Mouse (Mus musculus) liver, postnatal 0 days (tissue): ENCODE results near the gene Cacnb1. TPM values are rescaled to one million over a fixed set of nuclear protein-coding genes. Genes with fewer than 3 reads are reported as not detected.

Experiments
- ATAC-seq: fragments of 200-750 bp; cut with Nextera tagmentation; 2 replicates; pipeline ENCODE4 v1.8.0; 2017; ENCODE audit warnings: mild to moderate bottlenecking, moderate library complexity
- DNase-seq: peaks from one replicate; pipeline ENCODE4 v3.0.0-alpha.2; 2016
- H3K27ac ChIP-seq: fragments of 300-500 bp; sonication (generic); 2 replicates; pipeline ENCODE4 v1.5.1; 2014; ENCODE audit warnings: antibody characterized with exemption, moderate library complexity, mild to moderate bottlenecking, low read depth
- H3K27me3 ChIP-seq: fragments of 300-500 bp; sonication (generic); 2 replicates; pipeline ENCODE4 v1.6.1; 2014; ENCODE audit warnings: low read length, control low read depth, mixed read lengths; ENCODE audit not compliant: insufficient read depth
- H3K36me3 ChIP-seq: fragments of 300-500 bp; sonication (generic); replicated peaks from 2 replicates; pipeline ENCODE4 v1.6.1; 2014; ENCODE audit warnings: mild to moderate bottlenecking, control low read depth, low read length, moderate library complexity, mixed read lengths; ENCODE audit not compliant: insufficient read depth
- H3K4me1 ChIP-seq: fragments of 300-500 bp; sonication (generic); 2 replicates; pipeline ENCODE4 v1.6.1; 2014; ENCODE audit warnings: antibody characterized with exemption, mild to moderate bottlenecking, control low read depth; ENCODE audit not compliant: insufficient read depth
- H3K4me2 ChIP-seq: fragments of 300-500 bp; sonication (generic); 2 replicates; pipeline ENCODE4 v1.6.1; 2014; ENCODE audit warnings: low read depth, mild to moderate bottlenecking, low read length, moderate library complexity, mixed read lengths
- H3K4me3 ChIP-seq: fragments of 300-500 bp; sonication (generic); 2 replicates; pipeline ENCODE4 v1.5.1; 2014; ENCODE audit warnings: low read depth, low read length
- H3K9ac ChIP-seq: fragments of 300-500 bp; sonication (generic); replicated peaks from 2 replicates; pipeline ENCODE4 v1.6.1; 2014; ENCODE audit warnings: mild to moderate bottlenecking, moderate library complexity
- H3K9me3 ChIP-seq: fragments of 300-500 bp; sonication (generic); 2 replicates; pipeline ENCODE4 v1.6.1; 2016; ENCODE audit warnings: mild to moderate bottlenecking, control low read depth, low read length, mixed read lengths
- CTCF ChIP-seq: sonication (generic); IDR thresholded peaks from 2 replicates; pipeline ENCODE4 v1.5.1; 2016; ENCODE audit warnings: antibody characterized with exemption, low read depth
- EP300 ChIP-seq: IDR thresholded peaks from 2 replicates; pipeline ENCODE4 v1.6.1; 2016; ENCODE audit warnings: antibody characterized with exemption, low read depth, mild to moderate bottlenecking
- WGBS: fragments of 180-500 bp; shearing (Covaris S2); extraction: QIAGEN DNeasy Blood & Tissue Kit; methylation state at CpG from one replicate; pipeline ENCODE4 v1.1.7; 2014; ENCODE audit not compliant: insufficient replicate concordance; 5-methylcytosine and 5-hydroxymethylcytosine counted together
- polyA plus RNA-seq: library from polyadenylated mRNA; unstranded; fragments of >200 nt; fragmentation: Nextera tagmentation; extraction: Ambion mirVana; gene quantifications from 2 replicates; pipeline ENCODE4 v1.2.1, GENCODE M21; 2015

Gene Cacnb1
- polyA plus RNA-seq, 1 experiment from 2014 or later: 0.23 TPM

DNA sequence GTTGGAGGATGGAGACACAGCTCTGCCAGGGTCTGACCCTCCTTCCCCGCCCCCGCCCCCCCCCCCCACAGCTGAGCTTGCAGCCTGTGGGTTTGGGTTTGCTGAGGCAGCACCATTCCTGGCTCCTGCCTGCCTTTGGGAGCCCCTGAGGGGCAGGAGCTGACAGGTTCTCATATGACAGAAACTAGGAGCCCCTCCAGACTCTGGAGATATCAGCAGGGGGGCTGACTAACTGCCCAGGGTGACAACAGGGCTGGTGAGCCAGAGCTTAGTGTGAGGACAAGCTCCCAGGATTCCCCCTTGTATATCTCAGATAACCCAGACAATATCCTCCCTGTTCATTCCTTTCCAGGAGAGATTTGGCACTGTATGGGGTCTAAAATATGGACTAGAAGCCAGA lies 28.1 kb upstream of the Cacnb1 start:
- no peak for DNase-seq
- H3K27ac ChIP-seq: no peak overlapping the region
- no peak overlapping the region for H3K4me2 ChIP-seq
- no peak overlapping the region for H3K4me3 ChIP-seq
- no peaks in the 10 kb centered on the region for H3K9me3 ChIP-seq
- H3K36me3 ChIP-seq: no peaks in the 10 kb centered on the region
- no peak for TF ChIP-seq CTCF
- no peak for TF ChIP-seq EP300
- H3K27me3 ChIP-seq: peaks cover 46% of the 10 kb centered on the region
- H3K9ac ChIP-seq: no peak overlapping the region
- no peak for ATAC-seq
- peaks cover 13% of the 10 kb centered on the region for H3K4me1 ChIP-seq
- 60% methylated on average over 1 of the region's 2 CpGs for WGBS

DNA sequence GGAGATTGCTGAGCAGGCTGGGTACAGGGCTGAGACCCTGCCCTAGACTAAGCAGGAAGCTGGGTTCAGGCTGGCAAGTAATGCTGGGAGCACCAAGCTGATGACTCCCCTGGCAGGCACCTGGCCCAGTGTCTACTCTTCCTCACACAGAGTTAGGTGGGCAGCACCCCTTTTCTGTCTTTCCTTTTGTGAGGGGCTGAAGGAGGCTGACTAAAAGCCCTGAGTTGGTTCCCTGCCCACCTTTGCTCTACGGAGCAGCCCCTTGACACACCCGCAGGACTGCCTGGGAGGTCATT lies 27.6 kb upstream of the Cacnb1 start:
- peaks cover 13% of the 10 kb centered on the region for H3K4me1 ChIP-seq
- H3K4me2 ChIP-seq: no peak overlapping the region
- DNase-seq: no peak
- H3K27me3 ChIP-seq: peaks cover 46% of the 10 kb centered on the region
- no peak for ATAC-seq
- no peak overlapping the region for H3K9ac ChIP-seq
- WGBS: 54% methylated on average over 2 of the region's 2 CpGs
- H3K36me3 ChIP-seq: no peaks in the 10 kb centered on the region
- H3K4me3 ChIP-seq: no peak overlapping the region
- no peak overlapping the region for H3K27ac ChIP-seq
- TF ChIP-seq EP300 (no peak), CTCF (no peak)
- no peaks in the 10 kb centered on the region for H3K9me3 ChIP-seq

DNA sequence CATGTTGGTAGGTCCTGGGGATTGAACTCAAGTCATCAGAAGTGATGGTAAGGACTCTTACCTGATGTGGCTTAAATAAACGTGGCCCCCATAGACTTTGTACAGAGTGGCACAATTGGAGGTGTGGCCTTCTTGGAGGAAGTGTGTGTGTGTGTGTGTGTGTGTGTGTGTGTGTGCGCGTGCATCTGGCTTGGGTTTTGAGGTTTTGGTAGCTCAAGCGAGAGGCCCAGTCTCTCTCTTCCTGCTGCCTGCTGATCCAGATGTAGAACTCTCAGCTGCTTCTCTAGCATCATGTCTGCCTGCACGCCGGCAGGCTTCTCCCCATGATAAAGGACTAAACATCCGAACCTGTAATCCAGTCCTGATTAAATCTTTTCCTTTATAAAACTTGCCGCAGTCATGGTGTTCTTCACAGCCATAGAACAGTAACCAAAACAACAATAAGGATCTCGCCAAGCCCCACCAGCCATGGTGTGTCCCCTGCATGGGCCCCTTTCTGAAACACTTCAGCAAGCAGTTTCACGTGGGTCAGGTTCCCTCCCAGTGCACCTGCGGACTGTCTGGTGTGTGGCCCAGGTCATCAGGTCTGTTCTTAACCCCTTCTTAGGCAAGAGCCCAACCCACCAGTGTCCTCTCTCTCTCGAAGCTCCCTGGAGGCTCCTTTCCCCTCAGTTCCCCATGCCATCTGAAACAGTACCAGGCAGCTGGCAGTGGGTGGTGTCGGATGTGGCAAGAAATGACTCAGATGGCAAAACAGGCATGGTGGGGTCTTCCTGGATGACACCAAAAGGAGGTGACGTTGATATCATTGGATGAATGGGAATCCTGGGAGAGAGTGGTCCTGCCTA lies 27.1 kb upstream of the Cacnb1 start:
- TF ChIP-seq EP300 (no peak), CTCF (no peak)
- 0 out of 2 replicates have a peak, but pooled peaks have one; percentile 7 for ATAC-seq
- no peak for DNase-seq
- Histone ChIP-seq H3K4me1 (peaks cover 13% of the 10 kb centered on the region), H3K27ac (no peak overlapping the region), H3K4me2 (no peak overlapping the region), H3K9me3 (no peaks in the 10 kb centered on the region), H3K36me3 (no peaks in the 10 kb centered on the region), H3K27me3 (peaks cover 46% of the 10 kb centered on the region), H3K4me3 (no peak overlapping the region), H3K9ac (no peak overlapping the region)
- WGBS: 41% methylated on average over 14 of the region's 14 CpGs

DNA sequence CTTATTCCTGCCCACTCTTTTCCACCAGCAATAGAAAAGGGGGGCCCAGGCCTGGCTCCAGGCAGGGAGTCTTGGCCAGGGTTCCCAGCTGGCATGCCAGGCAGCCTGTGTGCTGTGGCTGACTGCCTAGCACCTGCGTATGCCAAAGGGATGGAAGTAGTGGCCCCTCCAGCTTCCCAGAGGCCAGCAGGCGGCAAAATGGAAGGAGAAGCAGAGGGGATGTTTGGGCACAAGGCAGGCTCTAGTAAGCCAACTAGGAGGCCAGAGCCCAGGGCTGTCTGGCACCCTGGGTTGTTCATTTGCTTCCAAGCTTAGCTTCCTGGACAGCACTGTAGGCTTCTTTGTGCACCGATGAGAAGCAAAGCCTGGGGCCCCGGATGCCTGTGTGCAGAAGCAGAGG lies 24.9 kb upstream of the Cacnb1 start:
- WGBS: 70% methylated on average over 4 of the region's 4 CpGs
- H3K4me2 ChIP-seq: no peak overlapping the region
- H3K9me3 ChIP-seq: no peaks in the 10 kb centered on the region
- H3K4me3 ChIP-seq: no peak overlapping the region
- peaks cover 13% of the 10 kb centered on the region for H3K4me1 ChIP-seq
- H3K36me3 ChIP-seq: no peaks in the 10 kb centered on the region
- no peak overlapping the region for H3K9ac ChIP-seq
- TF ChIP-seq CTCF (no peak), EP300 (no peak)
- H3K27ac ChIP-seq: no peak overlapping the region
- ATAC-seq (no peak), DNase-seq (no peak)
- peaks cover 29% of the 10 kb centered on the region for H3K27me3 ChIP-seq

DNA sequence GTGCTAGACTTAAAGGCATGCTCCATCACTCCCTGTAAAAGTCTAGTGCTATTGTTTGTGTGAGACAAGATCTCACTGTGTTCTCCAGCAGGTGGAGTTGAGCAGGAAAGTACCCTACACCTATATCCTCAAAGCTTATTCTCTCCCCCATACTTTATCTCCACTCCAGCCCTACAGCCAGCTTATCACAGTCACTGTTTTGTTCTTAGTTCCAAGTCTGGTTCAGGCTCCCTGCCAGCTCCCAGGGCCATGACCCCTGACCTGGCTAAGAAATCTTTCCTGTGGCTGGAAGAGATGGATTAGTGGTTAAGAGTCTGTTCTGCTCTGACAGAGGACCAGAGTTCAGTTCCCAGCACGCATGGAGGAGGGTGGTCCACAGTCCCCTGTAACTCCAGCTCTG lies 23.6 kb upstream of the Cacnb1 start:
- 59% methylated on average over 1 of the region's 1 CpGs for WGBS
- no peak for DNase-seq
- Histone ChIP-seq H3K27ac (no peak overlapping the region), H3K27me3 (peaks cover 16% of the 10 kb centered on the region), H3K4me3 (no peak overlapping the region), H3K9me3 (no peaks in the 10 kb centered on the region), H3K4me1 (0 out of 2 replicates have a peak, but pooled peaks cover 1% of the 10 kb centered on the region), H3K9ac (no peak overlapping the region), H3K4me2 (no peak overlapping the region), H3K36me3 (no peaks in the 10 kb centered on the region)
- ATAC-seq: no peak
- TF ChIP-seq EP300 (no peak), CTCF (no peak)

DNA sequence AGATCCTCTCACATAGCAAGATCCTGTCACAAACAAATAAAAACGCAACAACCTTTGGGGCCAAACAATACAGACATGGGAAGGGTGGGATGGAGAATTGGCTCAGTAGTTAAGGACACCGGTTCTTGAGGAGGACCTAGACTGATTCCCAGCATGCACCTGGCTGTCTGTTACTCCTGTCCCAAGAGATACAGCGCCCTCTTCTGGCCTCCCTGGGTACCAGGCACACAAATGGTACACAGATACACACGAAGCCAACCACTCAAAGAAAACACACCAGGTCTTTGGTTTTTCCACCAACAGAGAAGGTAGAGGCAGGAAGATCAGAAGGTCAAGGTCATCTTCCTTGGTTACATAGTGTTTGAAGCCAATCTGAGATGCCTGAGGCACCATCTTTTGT lies 22.8 kb upstream of the Cacnb1 start:
- no peak overlapping the region for H3K4me3 ChIP-seq
- no peak overlapping the region for H3K9ac ChIP-seq
- DNase-seq (no peak), ATAC-seq (no peak)
- H3K4me1 ChIP-seq: no peaks in the 10 kb centered on the region
- no peak overlapping the region for H3K27ac ChIP-seq
- no peaks in the 10 kb centered on the region for H3K9me3 ChIP-seq
- peak; percentile 48 for TF ChIP-seq CTCF
- no peak for TF ChIP-seq EP300
- 66% methylated on average over 4 of the region's 4 CpGs for WGBS
- H3K4me2 ChIP-seq: no peak overlapping the region
- peaks cover 7% of the 10 kb centered on the region for H3K27me3 ChIP-seq
- no peaks in the 10 kb centered on the region for H3K36me3 ChIP-seq

DNA sequence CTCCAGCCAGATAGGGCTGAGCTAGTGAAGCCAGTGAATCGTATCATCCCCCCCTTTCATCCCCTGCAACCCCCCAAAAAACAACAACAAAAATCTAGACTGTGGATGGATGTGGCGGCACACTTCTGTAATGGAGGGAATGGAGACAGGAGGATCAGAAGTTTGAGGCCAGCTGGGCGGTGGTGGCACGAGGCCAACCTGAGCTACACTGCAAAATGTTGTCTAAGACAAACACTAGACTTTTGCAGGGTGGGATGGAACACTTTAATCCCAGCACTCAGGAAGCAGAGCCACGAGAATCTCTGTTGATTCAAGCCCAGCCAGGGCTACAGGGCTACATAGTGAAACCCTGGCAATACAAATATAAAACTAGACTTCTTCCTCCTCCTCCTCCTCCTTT lies 21.2 kb upstream of the Cacnb1 start:
- H3K27me3 ChIP-seq: no peaks in the 10 kb centered on the region
- no peaks in the 10 kb centered on the region for H3K4me1 ChIP-seq
- no peak overlapping the region for H3K27ac ChIP-seq
- WGBS: 67% methylated on average over 5 of the region's 5 CpGs
- TF ChIP-seq CTCF (no peak), EP300 (no peak)
- H3K9ac ChIP-seq: no peak overlapping the region
- H3K36me3 ChIP-seq: no peaks in the 10 kb centered on the region
- no peak overlapping the region for H3K4me3 ChIP-seq
- no peak overlapping the region for H3K4me2 ChIP-seq
- no peaks in the 10 kb centered on the region for H3K9me3 ChIP-seq
- ATAC-seq (no peak), DNase-seq (no peak)
